Mouse (Mus musculus): ENCODE measurements around the gene Rcbtb2.

Rcbtb2 gene

DNA sequence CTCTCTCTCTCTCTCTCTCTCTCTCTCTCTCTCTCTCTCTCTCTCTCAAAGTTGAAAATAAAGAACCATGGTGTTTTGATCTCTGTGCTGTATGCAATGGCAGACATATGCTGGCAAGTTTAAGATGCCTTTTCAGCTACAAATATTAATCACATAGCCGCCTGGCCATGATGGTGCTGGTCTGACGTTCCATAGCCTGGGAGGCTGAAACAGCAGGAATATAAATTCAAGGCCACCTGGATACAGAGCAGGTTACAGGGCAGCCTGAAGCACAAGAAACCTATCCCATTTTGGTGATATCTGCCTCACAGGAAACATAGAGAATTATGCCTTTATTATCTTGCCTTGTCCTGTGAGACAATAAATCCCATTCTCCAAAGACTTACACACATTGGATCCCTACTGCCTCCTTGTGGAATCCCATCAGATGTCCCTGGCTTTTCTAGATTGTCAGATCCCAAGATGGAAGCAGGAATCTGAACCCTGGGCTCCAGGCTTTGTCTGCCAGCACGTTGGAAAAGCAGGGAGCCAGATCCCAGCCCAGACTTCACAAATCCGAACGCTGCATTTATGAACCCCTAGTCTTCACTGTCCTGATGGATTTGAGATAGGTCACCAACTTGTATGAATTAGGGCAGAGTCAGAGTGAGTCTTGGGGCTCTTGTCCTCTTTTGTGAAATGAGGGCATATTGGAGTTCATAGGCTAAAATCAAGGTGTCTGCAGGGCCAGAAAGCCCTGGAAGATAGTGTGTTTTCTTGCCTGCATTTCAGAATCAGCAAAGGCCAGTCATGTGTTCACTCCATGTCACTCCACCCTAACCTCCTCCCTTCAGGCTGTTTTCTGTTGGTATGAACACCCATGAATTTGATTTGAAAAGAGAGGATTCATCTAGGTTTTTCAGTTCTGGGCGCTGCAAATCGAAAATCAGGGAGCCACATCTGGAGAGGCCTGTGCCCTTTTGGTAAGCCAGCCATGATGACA is 5.1 kb upstream of the Rcbtb2 start:
- DNase-seq: no peak

DNA sequence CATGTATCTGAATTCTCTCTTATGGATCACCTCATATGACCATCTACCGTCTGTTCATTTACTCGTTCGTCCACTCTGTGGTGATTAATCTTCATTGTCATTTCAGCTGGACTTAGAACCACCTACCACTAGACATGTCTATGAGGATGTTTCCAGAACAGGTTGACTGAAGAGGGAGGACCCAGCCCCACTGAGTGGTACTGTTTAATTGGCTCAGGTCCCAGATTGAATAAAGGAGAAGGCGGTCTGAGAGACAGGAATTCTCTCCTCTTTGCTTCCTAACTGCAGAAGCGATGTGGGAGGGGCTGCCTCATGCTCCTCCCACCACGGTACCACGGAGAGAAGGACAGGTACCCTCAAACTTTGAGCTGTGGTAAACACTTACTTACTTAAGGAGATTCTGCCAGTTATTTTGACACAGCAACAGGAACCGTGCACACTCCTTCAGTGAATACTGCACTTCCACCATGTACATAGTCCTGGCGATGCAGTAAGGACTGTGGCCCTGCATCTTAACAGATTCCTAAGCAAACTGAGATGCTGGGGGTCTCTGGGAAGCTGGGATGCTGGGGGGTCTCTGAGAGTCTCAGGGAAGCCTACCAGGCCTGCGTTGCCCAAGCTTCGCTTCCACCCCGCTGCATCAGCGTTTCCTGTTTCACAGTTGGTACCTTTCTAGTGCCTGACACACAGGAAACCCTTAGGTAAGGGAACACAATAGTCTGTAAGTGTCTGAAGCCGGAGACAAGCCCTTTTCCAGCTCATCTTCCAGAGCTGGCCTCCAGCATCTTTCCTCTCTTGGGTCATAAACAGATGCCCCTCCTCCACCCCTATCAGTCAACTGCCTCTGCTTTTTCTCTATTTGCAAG is 4.1 kb upstream of the Rcbtb2 start:
- DNase-seq: no peak

DNA sequence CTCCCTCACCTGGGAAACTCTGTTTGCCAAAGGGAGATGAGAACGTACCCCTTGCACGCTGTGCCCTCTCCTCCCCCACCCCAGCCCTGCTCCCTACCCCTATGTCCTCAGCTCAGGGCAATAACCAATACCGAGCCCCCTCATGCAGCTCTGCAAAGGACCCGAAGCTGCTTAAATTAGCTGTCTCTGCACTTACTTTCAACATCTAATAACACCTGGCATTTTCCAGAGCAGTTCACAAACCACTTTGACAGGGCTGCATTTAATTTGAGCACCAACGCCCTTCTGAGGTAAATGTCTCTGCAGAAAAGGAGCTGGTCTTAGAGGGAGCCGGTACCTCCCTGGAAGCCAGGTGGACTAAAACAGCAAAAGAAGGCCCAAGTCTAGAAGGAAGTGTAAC is 3.4 kb upstream of the Rcbtb2 start:
- DNase-seq: no peak

DNA sequence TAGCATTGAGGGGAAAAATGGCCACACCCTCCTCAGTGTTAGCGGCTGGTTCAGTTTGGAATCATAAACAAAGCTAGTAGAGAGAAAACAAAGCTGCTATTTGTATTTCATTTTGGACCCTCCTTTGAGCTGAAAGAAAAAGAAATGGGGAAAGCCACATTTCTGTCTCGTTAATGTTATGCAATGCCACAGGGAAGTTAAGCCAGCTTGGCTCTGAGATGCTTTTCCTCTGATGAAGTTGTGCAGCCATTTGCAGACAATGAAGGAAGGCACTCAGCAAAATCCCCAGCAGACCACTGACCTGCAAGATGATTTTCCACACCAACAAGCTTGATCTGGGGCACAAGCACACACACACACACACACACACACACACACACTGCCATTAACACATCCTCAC is 2.9 kb upstream of the Rcbtb2 start:
- no peak for DNase-seq

DNA sequence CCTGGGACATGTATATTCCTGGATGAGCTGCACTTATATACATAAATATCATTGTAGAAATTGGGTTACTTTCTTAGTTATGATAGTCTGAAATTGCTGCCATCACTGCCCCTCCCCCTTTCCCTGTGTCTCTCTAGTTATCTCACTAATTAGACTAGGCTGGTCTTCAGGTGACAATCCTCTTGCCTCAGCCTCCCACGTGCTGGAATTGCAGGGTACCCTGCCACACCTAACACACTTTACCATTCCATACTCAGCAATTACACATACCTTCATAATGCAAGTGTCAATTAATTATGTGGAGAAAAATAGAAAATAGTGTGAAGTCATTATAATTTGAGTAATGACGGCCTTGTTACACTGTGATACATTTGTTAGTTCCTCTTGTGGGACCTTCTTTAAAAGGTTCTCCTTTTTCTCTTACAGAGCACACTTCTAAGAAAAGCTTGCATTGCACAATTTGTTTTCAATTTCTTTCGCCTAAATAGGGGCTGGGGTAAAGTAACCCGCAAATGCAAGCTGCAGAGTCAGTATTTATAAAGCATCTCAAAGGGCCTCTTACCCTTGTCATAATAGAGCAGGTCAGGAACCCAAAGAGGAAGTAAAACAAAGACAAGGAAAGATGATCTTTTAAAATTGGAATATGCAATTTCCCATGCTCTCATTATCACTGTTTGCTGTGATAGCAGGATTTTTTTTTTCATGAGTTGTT is 470 bp upstream of the Rcbtb2 start:
- no peak for DNase-seq

DNA sequence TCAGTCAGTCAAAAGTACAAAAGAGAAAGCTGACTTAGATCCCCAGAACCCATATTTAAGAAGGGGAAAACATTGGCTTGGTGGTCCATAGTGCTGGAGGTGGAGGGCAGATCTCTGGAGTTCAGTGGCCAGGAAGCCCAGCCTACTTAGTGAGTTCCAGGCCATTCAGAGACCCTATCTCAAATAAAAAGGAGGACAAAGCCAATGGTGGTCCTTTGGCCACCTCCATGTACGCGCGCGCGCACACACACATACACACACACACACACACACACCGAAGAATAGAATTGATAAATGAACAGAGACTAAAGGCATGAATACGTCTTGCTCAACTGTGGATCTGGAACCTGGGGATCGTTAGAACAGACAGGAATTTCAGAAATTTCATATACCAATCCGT is 544 bp downstream of the Rcbtb2 start:
- DNase-seq: no peak

DNA sequence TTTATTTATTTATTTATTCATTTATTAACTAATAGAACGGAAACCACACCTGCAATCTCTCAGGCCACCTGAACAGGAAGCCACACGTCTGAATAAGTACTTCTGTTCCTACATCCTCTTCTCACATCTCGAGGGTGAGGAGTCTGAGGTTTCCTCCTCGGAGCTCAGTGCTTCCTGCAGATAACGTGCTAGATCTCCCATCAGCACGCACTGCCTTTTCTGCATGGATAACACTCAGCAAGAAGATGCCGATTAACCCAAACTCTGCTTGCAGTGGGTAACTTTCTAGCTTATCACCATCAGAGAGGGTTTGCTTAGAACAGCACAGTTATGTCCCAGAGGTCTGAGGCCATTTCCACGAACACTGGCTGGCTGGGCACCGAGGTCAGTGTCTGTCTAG is 949 bp downstream of the Rcbtb2 start:
- DNase-seq: peak; percentile 52

DNA sequence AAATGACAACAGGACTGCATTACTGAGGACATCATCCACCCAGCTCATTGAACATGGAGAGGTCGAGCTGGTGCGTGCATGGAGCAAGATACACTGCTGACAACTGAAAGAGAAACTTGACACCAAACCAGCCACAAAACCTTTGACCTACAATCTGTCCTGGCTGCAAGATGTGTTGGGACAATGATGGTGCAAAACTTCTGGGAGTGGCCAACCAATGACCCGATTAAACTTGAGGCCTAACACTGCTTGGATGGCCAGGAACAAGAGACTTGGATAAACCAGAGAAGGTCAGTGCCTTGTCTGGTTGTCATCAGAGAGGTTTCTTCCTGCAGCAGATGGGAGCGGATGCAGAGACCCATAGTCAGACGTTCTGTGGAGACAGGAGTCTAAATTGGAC is 7.7 kb downstream of the Rcbtb2 start:
- no peak for DNase-seq

DNA sequence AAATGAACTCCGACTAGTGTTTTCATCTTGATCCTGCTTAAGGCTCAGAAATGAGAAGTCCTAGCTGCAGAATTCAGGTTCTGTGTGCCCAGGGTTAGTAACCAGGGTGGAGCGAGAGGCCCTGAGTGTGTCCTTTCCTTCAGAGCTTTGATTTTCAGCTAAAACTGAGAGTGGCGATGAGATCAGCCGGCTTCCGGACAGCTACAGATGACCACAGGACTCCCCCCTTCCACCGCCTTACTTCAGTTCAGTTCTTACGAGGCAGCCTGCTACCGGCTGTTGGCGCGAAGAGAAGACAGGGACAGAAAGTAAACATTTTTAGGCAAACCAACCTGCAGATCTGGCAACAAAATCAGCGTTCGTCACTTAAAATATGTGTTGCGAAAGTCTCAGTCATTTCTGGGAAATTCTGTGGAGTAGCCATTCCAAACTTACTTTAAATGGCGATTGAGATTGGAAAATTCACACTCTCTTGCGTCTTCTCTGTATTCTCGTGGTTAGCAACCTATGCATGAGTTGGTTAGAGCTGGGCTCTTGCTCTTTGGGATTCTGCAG is 9.1 kb downstream of the Rcbtb2 start:
- no peak for DNase-seq

DNA sequence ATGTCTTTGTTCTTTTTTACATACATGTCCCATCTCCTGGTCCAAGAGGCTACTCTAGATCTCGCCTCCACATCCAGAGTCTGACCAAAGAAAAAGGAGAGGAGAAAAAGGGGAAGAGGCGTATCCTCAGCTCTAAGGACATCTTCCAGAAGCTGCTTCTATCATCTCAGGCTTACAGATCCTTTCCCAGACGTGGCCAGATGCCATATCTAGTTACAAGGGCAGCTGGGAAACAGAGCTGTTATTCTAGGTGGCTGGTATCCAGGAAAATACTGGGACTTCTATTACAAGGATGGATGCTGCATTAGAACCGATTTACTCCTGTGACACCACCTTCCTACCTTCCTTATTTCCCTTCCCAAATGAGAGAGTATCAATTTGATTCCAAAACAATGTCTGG is 9.9 kb downstream of the Rcbtb2 start:
- DNase-seq: no peak

DNA sequence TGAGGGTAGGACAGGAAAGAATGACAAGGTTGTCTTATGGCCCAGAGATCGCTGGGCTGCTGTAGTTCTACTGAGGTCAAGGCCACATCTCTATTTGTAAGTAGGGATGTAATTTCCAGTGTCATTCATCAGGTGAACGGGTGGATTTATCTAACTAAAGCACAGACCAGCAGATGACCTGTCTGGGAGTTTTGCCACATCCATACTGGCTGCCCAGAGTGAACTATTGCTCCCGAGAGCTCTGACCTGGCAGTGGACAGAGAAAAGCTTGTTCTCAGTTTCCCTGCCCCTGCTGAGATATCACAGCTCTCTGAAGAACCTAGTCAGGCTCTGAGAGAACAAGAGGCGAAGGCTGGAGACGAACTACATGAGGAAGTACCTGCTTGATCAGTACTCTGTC is 14.4 kb downstream of the Rcbtb2 start:
- DNase-seq: no peak

DNA sequence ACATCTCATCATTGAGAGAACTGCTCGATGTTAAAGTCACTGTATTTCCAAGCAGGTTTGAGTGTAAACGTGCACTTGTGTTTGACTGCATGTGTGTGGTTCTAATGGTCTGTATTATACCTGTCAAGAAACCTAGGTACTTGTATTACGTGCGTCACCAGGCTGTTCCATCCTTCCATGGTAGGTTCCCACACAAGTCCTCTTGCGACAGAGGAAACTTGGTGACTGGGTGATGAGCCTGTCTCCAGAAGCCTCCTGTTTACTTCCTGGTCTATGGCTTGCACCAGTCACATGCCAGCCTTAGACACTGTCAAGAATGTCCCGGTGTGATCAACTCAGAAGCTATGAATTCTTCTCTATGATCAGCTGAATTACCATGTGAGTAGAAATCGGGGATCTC is 15.6 kb downstream of the Rcbtb2 start:
- DNase-seq: no peak

DNA sequence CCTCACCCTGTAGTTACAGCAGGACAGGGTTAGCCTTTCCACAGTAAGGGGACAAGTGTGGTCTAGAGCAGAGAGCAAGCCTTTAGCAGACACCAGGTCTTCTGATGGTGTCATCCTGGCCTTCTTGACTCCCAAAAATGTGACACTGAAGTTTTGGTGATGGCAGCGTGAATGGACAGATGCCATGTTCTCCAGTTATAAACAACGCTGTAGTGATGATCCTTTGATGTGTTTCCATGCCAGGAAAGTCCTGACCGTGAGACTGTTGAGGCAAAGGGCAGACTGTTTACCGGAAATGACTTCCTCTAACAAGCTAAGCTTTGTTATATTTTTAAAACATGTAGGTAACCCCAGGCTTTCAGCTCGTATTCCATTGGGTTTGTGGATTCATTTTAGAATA is 17.0 kb downstream of the Rcbtb2 start:
- DNase-seq: no peak

DNA sequence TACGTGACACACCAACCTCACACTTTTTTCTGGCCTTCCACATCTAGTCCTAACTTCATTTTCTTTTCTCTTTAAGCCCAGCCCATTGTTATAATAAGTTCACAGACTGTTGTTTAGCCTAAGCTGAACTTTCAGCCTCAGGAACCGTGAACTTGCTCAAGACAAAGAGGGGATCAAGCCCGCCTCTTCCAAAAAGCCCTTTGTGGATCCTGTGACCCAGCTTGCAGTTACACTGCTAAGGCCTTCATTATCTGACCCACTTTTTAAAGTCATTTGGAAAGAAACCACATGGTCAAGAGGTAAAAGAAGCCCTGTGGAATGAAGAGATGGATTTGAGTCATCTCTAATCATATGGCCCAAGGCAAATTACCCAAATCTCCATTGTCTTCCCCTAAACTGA is 19.0 kb downstream of the Rcbtb2 start:
- DNase-seq: no peak

DNA sequence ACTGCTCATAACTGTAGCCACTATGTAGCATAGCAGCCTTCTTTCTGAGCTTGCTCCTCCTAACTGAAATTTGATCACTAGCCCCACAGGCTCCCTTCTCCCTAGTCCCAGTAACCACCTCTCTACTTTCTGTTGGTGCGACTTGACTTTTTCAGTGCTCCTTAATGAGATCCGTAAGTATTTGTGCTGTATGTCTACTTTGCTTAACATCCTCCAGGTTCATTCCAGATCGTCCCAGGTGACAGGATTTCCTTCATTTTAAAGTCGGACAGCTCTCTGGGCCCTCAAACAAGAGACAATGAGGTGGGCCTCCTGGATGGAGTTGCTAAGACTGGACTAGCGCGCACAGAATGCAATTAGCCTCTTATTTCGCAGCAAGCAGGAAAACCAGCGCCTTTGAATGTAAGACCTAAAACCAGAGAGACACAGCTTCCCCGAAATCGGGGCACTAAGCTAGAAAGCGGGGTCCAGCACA is 19.6 kb downstream of the Rcbtb2 start:
- no peak for DNase-seq

DNA sequence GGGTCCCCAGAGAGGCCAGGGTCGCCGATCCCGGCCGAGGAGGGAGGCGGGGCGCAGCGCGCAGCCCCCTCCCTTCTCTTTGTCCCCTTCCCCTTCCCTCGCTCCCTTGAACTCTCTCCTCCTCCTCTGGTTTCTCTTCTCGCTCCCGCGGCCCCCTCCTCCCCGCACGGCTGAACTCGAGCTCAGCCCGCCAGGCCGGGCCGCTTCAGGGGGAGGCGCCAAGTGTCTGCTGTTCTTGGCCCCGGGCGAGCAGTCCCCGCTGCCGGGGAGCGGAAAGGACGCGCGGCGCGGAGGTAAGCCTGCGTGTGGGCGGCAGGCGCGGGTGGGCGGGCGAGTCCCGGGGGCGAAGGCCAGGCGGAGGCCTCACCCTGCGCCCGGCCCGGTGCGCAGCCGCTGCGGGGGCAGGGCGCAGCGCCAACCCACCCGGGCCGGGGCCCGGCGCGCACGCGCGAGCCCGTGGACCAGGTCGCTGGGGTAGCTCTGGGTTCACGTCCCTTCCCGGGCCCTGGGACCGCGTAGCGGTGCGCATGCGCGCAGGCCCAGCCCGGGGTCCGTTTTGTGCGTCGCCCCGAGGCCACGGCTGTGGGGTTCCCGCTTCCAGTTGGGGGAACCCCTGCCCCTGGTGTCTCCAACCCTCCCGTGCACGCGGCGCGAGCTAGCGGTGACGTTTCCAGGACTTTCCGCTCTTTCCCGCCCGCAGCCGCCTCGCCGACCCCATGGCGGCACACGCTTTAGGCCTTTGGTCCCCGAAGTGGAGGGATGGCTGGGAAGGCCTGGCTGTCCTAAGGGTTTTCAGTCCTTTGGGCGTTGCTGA is 20.3 kb downstream of the Rcbtb2 start:
- DNase-seq: peak; percentile 77

DNA sequence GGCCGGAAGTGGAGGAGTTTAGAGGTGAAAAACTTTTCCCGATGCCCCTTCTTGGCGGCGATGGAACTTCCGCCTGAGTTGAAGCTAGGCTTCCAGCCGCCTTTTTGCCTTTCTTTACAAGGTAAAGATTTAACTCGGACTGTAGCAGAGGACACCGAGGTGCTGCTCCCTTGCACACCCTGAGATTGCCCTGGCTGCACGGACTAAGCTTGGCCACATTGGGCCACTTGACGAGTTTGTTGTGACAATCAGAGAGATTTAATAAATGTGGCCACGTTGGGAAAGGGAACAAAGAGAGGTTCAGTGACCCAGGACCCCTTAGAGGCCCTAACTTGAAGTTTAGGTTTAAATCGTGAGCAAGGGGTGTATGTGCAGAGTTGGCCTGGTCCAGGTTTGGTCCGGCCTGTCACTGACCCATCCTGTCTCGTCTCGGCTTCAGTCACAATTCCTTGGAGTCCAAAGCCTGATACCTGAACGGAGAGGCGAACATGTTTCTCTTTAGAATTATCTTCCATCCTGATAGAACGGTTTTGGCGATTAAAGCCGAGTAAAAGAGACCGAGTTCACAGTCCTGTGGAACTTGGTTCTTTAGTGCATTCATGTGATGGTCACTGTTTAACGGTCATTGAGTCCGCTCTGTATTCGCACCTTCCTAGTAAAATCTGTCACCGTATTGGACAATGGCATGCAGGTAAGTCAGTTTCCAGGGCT is 21.0 kb downstream of the Rcbtb2 start:
- DNase-seq: no peak

DNA sequence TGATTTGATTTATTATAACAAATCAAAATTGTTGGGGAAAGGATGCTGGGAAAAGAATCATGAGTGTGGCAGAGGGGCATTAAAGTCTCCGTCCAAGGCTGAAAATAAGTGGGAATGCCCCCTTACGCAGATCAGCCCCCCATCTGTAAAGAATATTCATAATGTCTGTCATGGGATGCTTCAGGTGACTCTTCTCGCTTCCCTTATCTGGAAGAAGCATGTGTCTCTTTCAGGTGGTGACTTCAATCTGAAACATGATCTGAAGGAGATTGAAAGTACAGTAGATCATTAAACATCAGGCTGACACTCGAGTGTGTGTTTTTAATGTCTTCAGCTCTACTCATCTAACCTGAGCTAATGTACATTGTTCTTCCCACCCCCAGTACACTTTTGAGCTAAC is 22.7 kb downstream of the Rcbtb2 start:
- no peak for DNase-seq

DNA sequence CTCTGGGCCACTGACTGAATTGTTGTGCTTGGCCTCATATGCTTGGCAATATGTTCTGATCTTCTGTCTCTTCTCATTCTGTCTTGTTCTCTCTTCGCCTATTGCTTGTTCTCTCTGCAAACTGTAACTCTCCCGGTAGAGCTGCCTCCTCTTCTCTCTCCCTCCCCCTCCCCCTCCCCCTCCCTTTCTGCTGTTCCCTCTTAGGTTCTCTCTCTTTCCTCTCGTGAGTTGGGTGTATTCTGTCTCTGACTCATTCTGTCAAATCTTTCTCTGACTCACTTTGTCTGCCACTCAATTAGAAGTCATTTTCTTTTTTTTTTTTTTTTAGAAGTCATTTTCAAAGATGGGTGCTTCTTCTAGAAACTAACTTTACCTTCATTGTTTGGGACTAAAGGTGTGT is 23.9 kb downstream of the Rcbtb2 start:
- DNase-seq: no peak

DNA sequence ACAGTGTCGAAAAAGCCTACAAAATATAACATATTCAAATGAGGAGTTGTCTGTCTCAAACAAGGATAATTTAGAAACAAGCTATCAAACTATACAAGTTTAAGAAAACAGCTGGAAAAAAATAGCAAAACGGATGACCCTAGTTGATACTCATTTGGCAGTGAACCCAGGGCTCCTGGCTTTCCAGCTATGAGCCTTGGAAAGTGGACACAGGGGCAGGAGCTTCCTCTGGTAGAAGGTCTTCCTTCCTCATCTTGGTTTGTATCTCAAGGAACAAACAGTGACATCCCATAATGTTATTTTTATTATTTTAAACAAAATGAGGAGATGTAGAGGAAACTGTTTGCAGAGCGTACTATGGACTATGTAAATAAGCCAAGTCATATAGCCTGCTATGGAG is 25.3 kb downstream of the Rcbtb2 start:
- no peak for DNase-seq

DNA sequence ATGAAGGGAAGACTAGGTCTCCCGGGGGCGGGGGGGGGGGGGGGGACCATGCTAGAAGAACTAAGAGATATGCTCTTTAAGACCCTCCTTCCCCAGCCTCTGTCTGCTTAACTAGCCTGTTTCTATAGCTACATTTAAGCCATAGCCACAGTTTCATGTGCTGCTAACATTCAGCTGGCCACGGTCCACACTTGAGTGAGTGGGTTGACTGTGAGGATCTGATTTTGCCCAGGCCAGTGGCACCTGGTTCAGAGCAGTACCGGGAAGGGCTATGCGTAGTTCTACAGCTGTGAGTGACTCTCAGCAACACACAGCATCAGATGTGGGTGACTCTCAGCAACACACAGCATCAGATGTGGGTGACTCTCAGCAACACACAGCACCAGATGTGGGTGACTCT is 38.5 kb downstream of the Rcbtb2 start:
- DNase-seq: no peak
